Mouse (Mus musculus) bone marrow, adult 2 months (tissue): Measurements from ENCODE around the gene Gm10778. TPM values are rescaled to one million over a fixed set of nuclear protein-coding genes. Genes with fewer than 3 reads are reported as not detected.

Experiments
- H3K27ac ChIP-seq: fragments of 200-500 bp; 2 replicates; pipeline ENCODE4 v1.5.1; 2012; ENCODE audit warnings: low read depth, mild to moderate bottlenecking, control low read depth, inconsistent platforms, low read length; ENCODE audit not compliant: control insufficient read depth, poor library complexity, insufficient read depth
- H3K4me1 ChIP-seq: fragments of 200-500 bp; 2 replicates; pipeline ENCODE4 v1.6.1; 2011; ENCODE audit warnings: low read length; ENCODE audit not compliant: control insufficient read depth, insufficient read depth
- H3K4me3 ChIP-seq: fragments of 200-500 bp; replicated peaks from 2 replicates; pipeline ENCODE3; 2011; ENCODE audit warnings: mild to moderate bottlenecking, low read depth, low read length, control low read depth; ENCODE audit not compliant: control insufficient read depth
- CTCF ChIP-seq: fragments of 200-500 bp; IDR thresholded peaks from 2 replicates; pipeline ENCODE4 v1.5.1; 2011; ENCODE audit warnings: low read length, control low read depth; ENCODE audit not compliant: control insufficient read depth, insufficient read depth
- POLR2A ChIP-seq: fragments of 200-500 bp; IDR thresholded peaks from 2 replicates; pipeline ENCODE4 v1.6.1; 2011; ENCODE audit warnings: low read depth, mild to moderate bottlenecking, control low read depth, low read length, borderline replicate concordance; ENCODE audit not compliant: control insufficient read depth
- WGBS: fragments of 180-500 bp; shearing (Covaris S2); methylation state at CpG from one replicate; pipeline ENCODE4 v1.1.7; 2018; 5-methylcytosine and 5-hydroxymethylcytosine counted together
- polyA plus RNA-seq: library from polyadenylated mRNA; stranded (reverse); fragments of >200 nt; gene quantifications from 2 replicates; pipeline ENCODE4 v1.2.4, GENCODE M21; 2011; ENCODE audit warnings: low replicate concordance; ENCODE audit not compliant: missing spikeins, insufficient read depth, insufficient read length

The Gm10778 gene
- polyA plus RNA-seq, 1 experiment, result not detected

DNA sequence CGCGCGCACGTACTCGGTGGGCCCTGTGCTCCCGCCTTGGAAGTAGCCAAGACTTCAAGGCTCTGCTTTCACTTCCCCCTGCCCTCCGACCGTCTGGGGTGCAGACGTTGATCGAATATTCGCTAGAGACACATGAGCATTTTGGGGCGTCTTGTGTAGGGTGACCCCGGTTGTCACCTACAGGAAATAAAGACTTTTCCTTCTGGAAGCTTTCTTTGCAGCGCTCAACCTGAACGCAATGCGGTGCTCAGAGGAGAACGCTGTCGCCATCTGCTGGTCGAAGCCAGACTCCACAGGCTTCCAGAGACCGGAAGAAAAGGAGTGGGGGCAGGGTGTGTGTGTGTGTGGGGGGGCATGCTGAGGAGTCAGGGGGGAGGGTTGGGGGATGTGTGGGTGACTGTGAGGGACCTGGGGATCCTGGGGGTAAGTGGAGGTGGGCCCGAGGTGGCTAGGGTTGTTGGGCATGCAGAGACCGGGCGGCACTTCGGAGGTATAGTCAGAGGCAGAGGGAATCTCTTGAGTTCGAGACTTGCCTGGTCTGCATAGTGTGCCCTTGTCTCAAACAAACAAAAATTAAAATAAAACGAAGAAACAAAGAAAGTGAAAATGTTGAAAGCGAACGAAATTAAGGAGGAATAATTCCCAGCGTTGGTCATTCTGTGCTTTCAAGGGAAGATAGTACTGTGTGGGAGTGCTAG lies 43.7 kb upstream of the Gm10778 start:
- WGBS, result 3% methylated on average over 29 of the region's 29 CpGs

DNA sequence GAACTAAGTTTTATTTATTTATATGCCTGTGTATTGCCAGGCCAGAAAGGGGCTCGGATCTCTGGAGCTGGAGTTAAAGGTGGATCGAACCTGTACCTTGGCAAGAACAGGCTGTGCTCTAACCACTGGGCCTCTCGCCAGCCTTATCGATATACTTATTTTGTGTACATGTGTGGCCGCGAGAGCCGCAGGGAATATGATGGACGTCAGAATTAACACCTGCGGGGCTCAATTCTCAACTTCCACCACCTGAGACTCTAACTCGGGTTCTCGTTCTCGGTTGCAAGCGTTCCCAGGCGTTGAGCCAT lies 43.2 kb upstream of the Gm10778 start:
- 1% methylated on average over 14 of the region's 14 CpGs for WGBS
- TF ChIP-seq CTCF (no peak), POLR2A (no peak)
- Histone ChIP-seq H3K4me3 (peak overlapping the region; percentile 47), H3K27ac (peak overlapping the region; percentile 71), H3K4me1 (peaks cover 8% of the 10 kb centered on the region; the same call in 1 of the 2 replicates)

More for the DNA sequence above, 43.7 kb upstream of the Gm10778 start:
- Histone ChIP-seq H3K4me3 (peak overlapping the region; percentile 59), H3K4me1 (peaks cover 8% of the 10 kb centered on the region; the same call in 1 of the 2 replicates), H3K27ac (peak overlapping the region; percentile 71)
- TF ChIP-seq POLR2A (no peak), CTCF (peak; percentile 91)

DNA sequence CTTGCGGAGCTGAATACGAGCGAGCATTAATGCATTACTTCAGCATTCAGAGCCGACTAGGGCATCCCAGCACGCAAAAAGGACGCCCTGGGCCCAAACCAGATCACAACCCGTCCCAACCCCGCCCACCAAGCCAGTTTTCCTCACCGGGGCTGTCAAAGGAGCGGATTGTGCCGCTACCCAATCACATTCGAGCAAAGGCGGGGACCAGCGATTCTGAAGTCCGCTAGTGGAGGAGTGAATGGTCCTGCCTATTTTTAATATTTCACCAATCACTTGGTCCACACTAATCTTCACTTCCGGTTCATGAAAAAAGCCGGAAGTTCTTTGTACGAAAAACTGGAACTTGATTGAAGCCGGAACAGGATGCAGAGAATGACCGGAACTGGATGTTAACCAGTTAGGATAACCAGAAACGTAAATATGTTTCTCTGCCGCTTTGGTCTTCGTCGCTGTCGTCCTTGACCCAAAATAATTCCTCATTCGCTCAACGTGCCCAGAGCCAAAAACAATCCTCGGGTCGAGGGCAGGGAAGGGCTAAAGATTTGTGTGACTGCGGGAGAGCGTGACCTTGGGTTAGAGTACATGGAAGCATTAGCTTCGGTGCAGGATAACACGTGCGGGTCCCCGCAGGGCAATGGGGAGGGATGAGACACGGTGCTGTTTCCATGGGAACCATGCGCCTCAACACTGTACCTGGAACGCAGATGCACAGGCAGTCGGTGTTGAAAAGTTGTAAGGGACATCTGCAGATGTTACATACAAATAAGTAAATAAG lies 42.7 kb upstream of the Gm10778 start, which contains the start of gene BC025920:
TSS of gene BC025920 (plus strand) at position 297 of the 778 bp plus-strand sequence.
- WGBS, result 3% methylated on average over 39 of the region's 39 CpGs
- peak; percentile 59 for TF ChIP-seq POLR2A
- no peak for TF ChIP-seq CTCF

DNA sequence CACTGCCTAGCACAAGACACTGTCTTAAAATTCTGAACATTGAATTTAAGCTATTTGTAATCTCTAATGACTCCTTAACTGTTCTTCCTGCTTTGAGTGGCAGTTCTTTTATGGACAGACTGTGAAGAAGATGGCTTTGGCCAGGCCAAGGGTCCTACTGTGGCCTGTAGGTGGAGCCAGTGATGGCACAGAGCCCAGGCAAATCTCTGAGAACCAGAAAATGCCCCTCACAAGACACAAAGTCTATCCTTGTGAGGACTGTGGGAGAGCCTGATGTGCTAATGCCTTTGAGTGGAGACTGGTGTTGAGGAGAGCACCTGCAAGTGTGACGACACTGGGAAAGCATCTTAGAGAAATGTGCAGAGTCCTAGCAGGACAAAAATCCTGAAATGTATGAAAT lies 40.6 kb upstream of the Gm10778 start:
- WGBS, result 92% methylated on average over 1 of the region's 1 CpGs
- TF ChIP-seq POLR2A (no peak), CTCF (peak; percentile 33; the same call in 1 of the 2 replicates)
- no peak overlapping the region for H3K4me3 ChIP-seq
- no peak overlapping the region for H3K27ac ChIP-seq
- H3K4me1 ChIP-seq, result peaks cover 4% of the 10 kb centered on the region; the same call in 1 of the 2 replicates

More for the DNA sequence above, 42.7 kb upstream of the Gm10778 start, which contains the start of gene BC025920:
- peaks cover 8% of the 10 kb centered on the region; the same call in 1 of the 2 replicates for H3K4me1 ChIP-seq
- H3K27ac ChIP-seq, result peak within 1 kb of the TSS; percentile 71
- peak within 1 kb of the TSS; percentile 84 for H3K4me3 ChIP-seq

DNA sequence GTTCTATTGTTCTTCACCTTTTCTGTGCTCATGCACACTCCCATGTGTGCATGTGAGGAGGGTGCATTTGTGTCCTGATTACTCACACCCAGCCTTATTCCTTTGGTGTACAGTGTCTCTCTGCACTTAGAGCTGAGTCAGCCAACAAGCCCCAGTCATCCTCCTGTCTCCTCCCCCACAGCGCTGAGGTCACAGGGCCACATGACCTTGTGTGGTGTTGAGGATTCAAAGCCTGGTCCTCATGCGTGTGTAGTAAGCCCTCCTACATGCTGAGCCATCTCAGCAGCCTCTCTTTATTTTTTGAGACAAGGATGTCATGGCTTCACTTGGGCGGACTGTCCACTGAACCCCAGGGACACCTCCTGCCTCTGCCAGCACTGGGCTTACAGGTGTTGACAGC lies 36.1 kb upstream of the Gm10778 start:
- WGBS, result 74% methylated on average over 3 of the region's 3 CpGs
- H3K4me3 ChIP-seq, result no peak overlapping the region
- no peak overlapping the region for H3K27ac ChIP-seq
- TF ChIP-seq POLR2A (no peak), CTCF (no peak)
- H3K4me1 ChIP-seq, result no peaks in the 10 kb centered on the region

DNA sequence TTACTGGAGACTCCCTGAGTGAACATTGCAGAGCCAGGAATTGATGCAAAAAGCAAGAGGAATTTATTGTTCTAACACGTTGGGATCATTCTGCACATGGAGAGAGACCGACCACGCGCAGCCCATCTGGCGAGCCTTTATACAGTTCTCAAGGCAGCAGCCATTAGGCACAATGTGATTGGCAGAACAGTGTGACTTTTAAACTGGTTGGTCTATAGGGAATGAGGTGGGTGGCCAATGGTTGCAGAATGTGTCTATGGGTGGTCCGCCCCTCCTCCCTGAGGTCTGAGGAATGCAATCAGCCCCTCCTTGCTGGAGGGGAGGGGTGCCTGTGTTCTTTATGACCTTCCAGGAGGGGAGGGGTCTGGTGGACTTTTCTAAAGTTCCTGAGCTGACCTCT lies 33.4 kb upstream of the Gm10778 start:
- TF ChIP-seq CTCF, result no peak
- no peak for TF ChIP-seq POLR2A
- WGBS, result 90% methylated on average over 6 of the region's 6 CpGs
- Histone ChIP-seq H3K27ac (no peak overlapping the region), H3K4me1 (peaks cover 1% of the 10 kb centered on the region; the same call in 1 of the 2 replicates), H3K4me3 (no peak overlapping the region)

DNA sequence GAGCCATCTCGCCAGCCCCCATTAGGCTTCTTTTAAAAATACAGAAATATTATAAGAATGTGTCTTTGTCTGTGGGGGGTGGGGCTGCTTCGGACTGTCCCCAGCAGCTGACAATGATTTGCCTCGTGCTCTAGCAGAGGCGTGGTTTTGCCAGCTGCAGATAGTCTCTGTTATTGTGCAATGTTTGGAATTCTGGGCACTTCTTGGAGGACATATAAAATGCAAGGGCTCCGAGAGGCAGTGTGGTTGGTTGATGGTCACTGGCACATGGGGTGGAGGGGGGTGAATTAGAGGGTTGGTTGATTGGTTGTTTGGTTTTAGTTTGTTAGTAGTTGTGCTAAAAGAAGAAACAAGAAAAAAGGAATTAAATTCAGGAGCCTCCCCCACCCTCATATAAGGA lies 28.9 kb upstream of the Gm10778 start:
- Histone ChIP-seq H3K4me1 (peaks cover 1% of the 10 kb centered on the region; the same call in 1 of the 2 replicates), H3K4me3 (no peak overlapping the region), H3K27ac (no peak overlapping the region)
- no peak for TF ChIP-seq CTCF
- TF ChIP-seq POLR2A, result no peak
- 56% methylated on average over 5 of the region's 5 CpGs for WGBS

DNA sequence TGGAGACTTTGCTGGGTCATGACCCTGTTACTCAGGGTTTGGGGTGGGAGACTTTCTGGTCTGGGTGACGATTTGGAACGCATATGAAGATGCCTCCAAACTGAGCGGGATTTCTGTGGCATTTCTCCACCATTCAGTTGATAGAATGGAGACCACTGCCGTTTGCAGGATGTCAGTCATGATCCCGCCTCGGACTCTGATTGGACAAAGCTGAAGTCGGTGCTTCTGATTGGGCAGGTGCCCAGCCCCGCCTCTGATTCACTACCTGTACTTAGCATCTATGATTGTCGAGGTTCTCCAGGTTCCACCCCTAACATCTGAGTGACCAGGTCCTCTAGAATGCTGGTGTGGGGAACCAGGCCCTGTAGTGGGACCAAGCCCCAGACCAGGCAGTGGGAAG lies 28.1 kb upstream of the Gm10778 start:
- peaks cover 1% of the 10 kb centered on the region; the same call in 1 of the 2 replicates for H3K4me1 ChIP-seq
- TF ChIP-seq POLR2A (no peak), CTCF (no peak)
- 73% methylated on average over 9 of the region's 9 CpGs for WGBS
- H3K4me3 ChIP-seq, result no peak overlapping the region
- no peak overlapping the region for H3K27ac ChIP-seq

DNA sequence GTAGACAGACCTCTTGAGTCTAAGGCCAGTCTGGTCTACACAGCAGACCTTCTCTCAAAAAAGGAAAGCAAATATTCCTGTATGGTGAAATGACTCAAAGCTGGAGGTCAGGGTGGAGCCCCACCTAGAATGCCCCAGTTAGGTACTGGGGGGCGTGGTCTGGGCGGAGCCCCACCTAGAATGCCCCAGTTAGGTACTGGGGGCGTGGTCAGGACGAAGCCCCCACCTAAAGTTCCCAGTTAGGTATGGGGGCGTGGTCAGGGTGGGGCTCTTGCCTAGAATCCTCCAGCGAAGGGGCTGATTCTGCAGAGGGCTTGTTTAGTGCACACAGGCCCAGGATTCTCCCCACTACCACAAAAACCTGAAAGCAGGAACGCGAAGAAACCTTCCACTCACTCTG lies 25.4 kb upstream of the Gm10778 start:
- Histone ChIP-seq H3K4me3 (no peak overlapping the region), H3K27ac (no peak overlapping the region), H3K4me1 (peaks cover 1% of the 10 kb centered on the region)
- WGBS, result 81% methylated on average over 8 of the region's 8 CpGs
- TF ChIP-seq CTCF, result no peak
- no peak for TF ChIP-seq POLR2A
